Mouse (Mus musculus) cerebellum, adult 2 months (tissue): ENCODE results near the gene Gtpbp3.

Source experiments
- CTCF ChIP-seq: fragments of 200-500 bp; IDR thresholded peaks from 2 replicates; pipeline ENCODE4 v1.5.1; 2011; ENCODE audit warnings: low read depth, mild to moderate bottlenecking, control low read depth, low read length, moderate library complexity, borderline replicate concordance; ENCODE audit not compliant: insufficient read depth
- POLR2A ChIP-seq: fragments of 200-500 bp; IDR thresholded peaks from 2 replicates; pipeline ENCODE4 v1.6.1; 2011; ENCODE audit warnings: low read length, control low read depth, borderline replicate concordance; ENCODE audit not compliant: insufficient read depth

DNA sequence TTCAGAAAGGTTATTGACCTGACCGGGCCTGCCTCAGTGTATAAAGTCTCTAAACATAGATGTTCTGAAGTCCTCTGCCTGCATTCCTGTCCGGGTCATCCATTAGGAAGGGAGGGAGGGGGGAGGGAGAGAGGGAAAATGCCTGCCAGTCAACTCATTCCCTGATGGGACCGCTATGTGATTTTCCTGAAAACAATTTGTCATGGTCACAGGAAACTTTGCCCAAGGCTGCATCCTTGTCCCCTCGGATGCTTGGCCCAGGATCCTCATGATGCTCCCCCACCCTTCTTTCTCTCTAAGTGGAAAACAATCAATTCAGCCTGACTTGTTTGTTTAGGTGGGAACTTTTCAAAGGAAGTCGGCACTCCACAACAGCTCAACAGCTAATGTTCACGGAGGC lies 28.9 kb downstream of the Gtpbp3 start:
- TF ChIP-seq CTCF (no peak), POLR2A (no peak)
